ENCODE assay signal across 20 mouse cellular contexts in the genomic region with DNA sequence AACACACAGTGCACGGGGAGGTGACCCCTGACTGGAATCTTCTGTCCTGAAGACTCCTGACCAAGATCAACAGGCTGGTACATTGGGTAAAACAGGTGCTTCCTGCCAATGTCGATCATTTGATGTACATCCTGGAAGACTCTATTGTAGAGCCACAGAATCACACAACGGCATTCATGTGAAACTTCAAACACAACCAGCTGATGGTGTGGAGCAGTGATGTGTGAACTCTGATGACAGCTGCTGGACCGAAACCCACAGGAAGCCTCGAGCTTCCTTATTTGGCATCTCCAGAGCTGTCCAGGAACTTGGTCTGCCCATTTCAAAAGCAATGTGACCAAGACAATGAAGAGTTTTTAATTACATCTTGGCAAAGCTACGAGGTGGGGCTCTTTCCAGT.
DNase-seq lines count a peak whose midpoint lies in the region; ATAC-seq lines count a peak whose summit lies in the region.
"Had no signal": no experiment of that assay in that cellular context is flagged by ENCODE, and none has a peak within 500 bp of the region (broad histone marks: within the 10 kb centered on the region; RNA-seq: fewer than 3 reads in every experiment).

No protein-coding gene starts in this region.

- no peaks in the 10 kb centered on the region for H3K27me3 ChIP-seq in forebrain, embryonic 15.5 days
- H3K27me3 ChIP-seq in forebrain, embryonic 13.5 days: no peaks in the 10 kb centered on the region
- H3K27me3 ChIP-seq: heart, embryonic 15.5 days; kidney, embryonic 15.5 days; liver, embryonic 12.5 days; midbrain, embryonic 13.5 days had no signal

- H3K36me3 ChIP-seq in forebrain, embryonic 15.5 days: no peaks in the 10 kb centered on the region
- no peaks in the 10 kb centered on the region for H3K36me3 ChIP-seq in forebrain, embryonic 13.5 days (ENCODE audit: poor library complexity, severe bottlenecking)
- H3K36me3 ChIP-seq: heart, embryonic 15.5 days; kidney, embryonic 15.5 days; limb, embryonic 10.5 days; liver, embryonic 12.5 days; midbrain, embryonic 13.5 days had no signal

- 71% methylated on average over 6 of the region's 6 CpGs for WGBS in forebrain, embryonic 15.5 days
- WGBS in forebrain, embryonic 13.5 days: 76% methylated on average over 6 of the region's 6 CpGs

- no peaks in the 10 kb centered on the region for H3K9me3 ChIP-seq in forebrain, embryonic 15.5 days
- no peaks in the 10 kb centered on the region for H3K9me3 ChIP-seq in forebrain, embryonic 13.5 days (replicated peaks)
- H3K9me3 ChIP-seq: heart, embryonic 15.5 days; kidney, embryonic 15.5 days; limb, embryonic 10.5 days; liver, embryonic 12.5 days; midbrain, embryonic 13.5 days had no signal

- no peak overlapping the region for H3K27ac ChIP-seq in forebrain, embryonic 15.5 days (replicated peaks)
- H3K27ac ChIP-seq in forebrain, embryonic 13.5 days: no peak overlapping the region
- H3K27ac ChIP-seq: heart, adult 2 months; heart, embryonic 15.5 days; kidney, embryonic 15.5 days; left cerebral cortex, adult 2 months; limb, embryonic 10.5 days; liver, embryonic 12.5 days; midbrain, embryonic 13.5 days; stomach, postnatal 0 days had no signal

- H3K4me2 ChIP-seq in forebrain, embryonic 15.5 days (replicated peaks): no peak overlapping the region
- H3K4me2 ChIP-seq in forebrain, embryonic 13.5 days: no peak overlapping the region
- H3K4me2 ChIP-seq: heart, embryonic 15.5 days; kidney, embryonic 15.5 days; liver, embryonic 12.5 days; midbrain, embryonic 13.5 days had no signal

- no peaks in the 10 kb centered on the region for H3K4me1 ChIP-seq in forebrain, embryonic 15.5 days
- H3K4me1 ChIP-seq in forebrain, embryonic 13.5 days: no peaks in the 10 kb centered on the region
- H3K4me1 ChIP-seq: heart, embryonic 15.5 days; kidney, embryonic 15.5 days; limb, embryonic 10.5 days; liver, embryonic 12.5 days; midbrain, embryonic 13.5 days had no signal

- peak; percentile 4 for DNase-seq in retina, adult 2 months (ENCODE audit: low read depth, low spot score)
- no peak for DNase-seq in retina, postnatal 1 day
- DNase-seq in skeletal muscle tissue, adult 2 months (ENCODE audit: low read depth, low spot score): peak; percentile 7
- DNase-seq in right cerebral cortex, adult 18-20 months: no peak
- no peak for DNase-seq in kidney, adult 8-10 months
- DNase-seq: cerebellum, postnatal 14 days; heart, adult 2 months; thymus, postnatal 14 days had no signal

- H3K9ac ChIP-seq in forebrain, embryonic 15.5 days (replicated peaks): no peak overlapping the region
- no peak overlapping the region for H3K9ac ChIP-seq in forebrain, embryonic 13.5 days
- H3K9ac ChIP-seq: heart, embryonic 15.5 days; kidney, embryonic 15.5 days; liver, embryonic 12.5 days; midbrain, embryonic 13.5 days had no signal

- H3K4me3 ChIP-seq in forebrain, embryonic 15.5 days: no peak overlapping the region
- no peak overlapping the region for H3K4me3 ChIP-seq in forebrain, embryonic 13.5 days
- H3K4me3 ChIP-seq: heart, adult 2 months; heart, embryonic 15.5 days; kidney, embryonic 15.5 days; left cerebral cortex, adult 2 months; limb, embryonic 10.5 days; liver, embryonic 12.5 days; midbrain, embryonic 13.5 days had no signal

- ATAC-seq in forebrain, embryonic 15.5 days (replicated peaks): 0 out of 2 replicates have a peak, but pooled peaks have one; percentile 20
- ATAC-seq in forebrain, embryonic 13.5 days: no peak
- ATAC-seq in common myeloid progenitor, adult 5-6 weeks (replicated peaks; ENCODE audit: low read depth, poor library complexity, severe bottlenecking): peak; percentile 76
- ATAC-seq: forebrain, embryonic 16.5 days; inflammation-experienced regulatory T-cells, adult 6 months; liver, embryonic 12.5 days; midbrain, embryonic 13.5 days had no signal

Comparison
In these comparisons a context has a peak if more than half of its experiments do, and no peak if none do; other contexts are left out.
1. DNase-seq: peak in retina, adult 2 months (single experiment) and skeletal muscle tissue, adult 2 months (single experiment); none in retina, postnatal 1 day (single experiment), right cerebral cortex, adult 18-20 months (single experiment) and kidney, adult 8-10 months (0 of 2).